Mouse (Mus musculus) ES-E14 (cell line): ENCODE measurements around the gene Aim2. TPM values are rescaled to one million over a fixed set of nuclear protein-coding genes. Genes with fewer than 3 reads are reported as not detected.

Experiments
- DNase-seq: peaks from one replicate; pipeline ENCODE4 v3.0.0-alpha.2; 2013; ENCODE audit warnings: low read depth, low spot score
- H3K27ac ChIP-seq: 2 replicates; pipeline ENCODE4 v1.5.1; 2012; ENCODE audit warnings: low read depth, mild to moderate bottlenecking, low read length, moderate library complexity, mixed read lengths; ENCODE audit not compliant: poor library complexity, insufficient read depth, severe bottlenecking
- H3K36me3 ChIP-seq: 2 replicates; pipeline ENCODE4 v1.6.1; 2012; ENCODE audit warnings: mild to moderate bottlenecking, low read length, moderate library complexity, mixed read lengths; ENCODE audit not compliant: control insufficient read depth, poor library complexity, insufficient read depth, severe bottlenecking
- H3K4me1 ChIP-seq, 2 experiments: fragments of 150-350 bp in 1 of 2; sonication (generic) in 1 of 2; 2 replicates each; pipeline ENCODE4 v1.6.1; 2012; ENCODE audit warnings: low read length in 2 of 2, mild to moderate bottlenecking in 1 of 2, mixed read lengths in 1 of 2; ENCODE audit not compliant: control insufficient read depth in 2 of 2, insufficient read depth in 2 of 2, poor library complexity in 1 of 2
- H3K4me3 ChIP-seq, 2 experiments: fragments of 150-350 bp in 1 of 2; sonication (generic) in 1 of 2; 2 replicates each; pipeline ENCODE4 v1.5.1; 2012; ENCODE audit warnings: low read length in 2 of 2, low read depth in 1 of 2, mild to moderate bottlenecking in 1 of 2, mixed read lengths in 1 of 2; ENCODE audit not compliant: insufficient read depth in 1 of 2, poor library complexity in 1 of 2, severe bottlenecking in 1 of 2
- H3K9ac ChIP-seq: 2 replicates; pipeline ENCODE4 v1.6.1; 2012; ENCODE audit warnings: low read depth, mild to moderate bottlenecking, low read length, mixed read lengths; ENCODE audit not compliant: poor library complexity, insufficient read depth, severe bottlenecking
- H3K9me3 ChIP-seq: fragments of 150-350 bp; sonication (generic); 2 replicates; pipeline ENCODE4 v1.6.1; 2012; ENCODE audit warnings: low read depth, mild to moderate bottlenecking, low read length; ENCODE audit not compliant: control insufficient read depth, insufficient read depth
- CHD2 ChIP-seq: IDR thresholded peaks from 2 replicates; pipeline ENCODE4 v1.6.1; 2014; ENCODE audit warnings: mild to moderate bottlenecking, low read depth, low read length, inconsistent platforms
- HCFC1 ChIP-seq: IDR thresholded peaks from 2 replicates; pipeline ENCODE4 v1.6.1; 2012; ENCODE audit warnings: low read length, inconsistent platforms, borderline replicate concordance; ENCODE audit not compliant: insufficient read depth
- MAFK ChIP-seq: IDR thresholded peaks from 2 replicates; pipeline ENCODE4 v1.6.1; 2014; ENCODE audit warnings: mild to moderate bottlenecking, low read depth, low read length, inconsistent platforms; ENCODE audit not compliant: insufficient read depth
- ZC3H11A ChIP-seq: IDR thresholded peaks from 2 replicates; pipeline ENCODE4 v1.6.1; 2012; ENCODE audit warnings: low read depth, mild to moderate bottlenecking, inconsistent platforms, low read length, borderline replicate concordance
- ZNF384 ChIP-seq: IDR thresholded peaks from 2 replicates; pipeline ENCODE4 v1.6.1; 2012; ENCODE audit warnings: low read depth, low read length, inconsistent platforms
- in situ Hi-C, 2 experiments: fragments of 600-800 bp; cut with MboI; formaldehyde crosslinking; loops; one replicate each; pipeline ENCODE4 v1.15.1; 2025; ENCODE audit warnings: low sequenced_read_pairs in 2 of 2, inconsistent platforms in 1 of 2; ENCODE audit not compliant: unreplicated experiment in 2 of 2
- total RNA-seq: library from RNA; depleted of rRNA; stranded (reverse); fragments of 300-350 nt; gene quantifications from 2 replicates; pipeline ENCODE4 v1.2.3, GENCODE M21; 2012

Gene Aim2
- total RNA-seq, 1 experiment = 17.0 TPM

DNA sequence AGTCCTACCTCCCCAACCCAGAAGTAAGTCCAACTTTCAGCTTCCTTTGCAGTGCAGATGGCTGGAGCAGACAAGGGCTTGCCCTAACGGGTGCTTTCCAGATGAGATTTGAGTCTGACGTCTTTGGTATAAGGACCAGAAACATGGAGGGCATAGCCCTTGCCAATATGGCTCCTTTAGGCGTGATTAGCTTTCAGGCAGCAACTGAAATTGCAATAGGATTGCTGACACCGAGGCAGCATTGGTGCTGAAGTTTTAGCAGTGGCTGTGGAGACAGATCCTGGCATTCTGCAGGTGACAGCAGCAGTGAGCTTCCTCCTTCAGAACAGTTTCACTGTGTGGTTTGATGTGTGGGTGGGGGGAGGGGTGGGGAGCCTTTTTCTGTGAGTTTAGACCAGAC, 90.5 kb downstream of the Aim2 start:
- Histone ChIP-seq H3K4me1 (no peaks in the 10 kb centered on the region), H3K9ac (no peak overlapping the region), H3K27ac (no peak overlapping the region), H3K9me3 (no peaks in the 10 kb centered on the region), H3K4me3 (no peak overlapping the region), H3K36me3 (no peaks in the 10 kb centered on the region)
- no peak for DNase-seq
- in situ Hi-C loops = no loop called here
- TF ChIP-seq MAFK = no peak
- no peak for TF ChIP-seq ZNF384
- TF ChIP-seq ZC3H11A = no peak
- no peak for TF ChIP-seq CHD2
- TF ChIP-seq HCFC1 = no peak

DNA sequence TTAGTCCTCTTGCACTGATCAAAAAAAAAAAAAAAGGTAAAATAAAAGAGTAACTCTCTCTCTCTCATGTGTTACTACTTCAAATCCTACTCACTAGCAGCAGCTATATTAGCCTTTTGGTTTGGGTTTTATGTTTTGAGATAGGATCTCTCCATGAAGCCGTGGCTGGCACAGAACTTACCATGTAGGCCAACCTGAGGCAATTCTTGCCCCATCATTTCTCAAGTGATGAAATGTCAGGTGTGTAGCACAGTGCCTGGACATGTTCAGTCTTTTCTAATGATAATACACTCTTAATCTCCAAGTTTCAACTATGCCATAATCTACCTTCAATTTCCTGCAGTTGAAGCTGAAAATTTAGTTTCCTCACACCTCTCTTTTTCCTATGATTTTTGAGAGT, 92.4 kb downstream of the Aim2 start:
- no peaks in the 10 kb centered on the region for H3K9me3 ChIP-seq
- in situ Hi-C loops = no loop called here
- no peak for TF ChIP-seq HCFC1
- no peak for TF ChIP-seq ZNF384
- no peak for TF ChIP-seq ZC3H11A
- TF ChIP-seq MAFK = no peak
- TF ChIP-seq CHD2 = no peak
- H3K4me3 ChIP-seq = no peak overlapping the region
- no peak overlapping the region for H3K9ac ChIP-seq
- no peak overlapping the region for H3K27ac ChIP-seq
- H3K36me3 ChIP-seq = no peaks in the 10 kb centered on the region
- DNase-seq = no peak
- no peaks in the 10 kb centered on the region for H3K4me1 ChIP-seq

GRCm38 (mm10) chr1:173447067-173447466, 96.4 kb downstream of the Aim2 start:
- DNase-seq = no peak
- H3K9ac ChIP-seq = no peak overlapping the region

GRCm38 (mm10) chr1:173450621-173451020, 99.9 kb downstream of the Aim2 start:
- Histone ChIP-seq H3K27ac (no peak overlapping the region), H3K9ac (no peak overlapping the region), H3K4me3 (no peak overlapping the region), H3K36me3 (peaks cover 7% of the 10 kb centered on the region; the same call in 1 of the 2 replicates), H3K4me1 (no peaks in the 10 kb centered on the region), H3K9me3 (no peaks in the 10 kb centered on the region)
- TF ChIP-seq MAFK (no peak), ZNF384 (no peak), HCFC1 (no peak), CHD2 (no peak), ZC3H11A (no peak)
- no peak for DNase-seq
- in situ Hi-C loops = no loop called here

More at GRCm38 (mm10) chr1:173447067-173447466, 96.4 kb downstream of the Aim2 start:
- no peak overlapping the region for H3K4me3 ChIP-seq
- in situ Hi-C loops = no loop called here
- H3K36me3 ChIP-seq = 0 out of 2 replicates have a peak, but pooled peaks cover 3% of the 10 kb centered on the region
- TF ChIP-seq MAFK (no peak), CHD2 (no peak), HCFC1 (no peak), ZC3H11A (no peak), ZNF384 (no peak)
- H3K27ac ChIP-seq = no peak overlapping the region
- no peaks in the 10 kb centered on the region for H3K4me1 ChIP-seq
- no peaks in the 10 kb centered on the region for H3K9me3 ChIP-seq

DNA sequence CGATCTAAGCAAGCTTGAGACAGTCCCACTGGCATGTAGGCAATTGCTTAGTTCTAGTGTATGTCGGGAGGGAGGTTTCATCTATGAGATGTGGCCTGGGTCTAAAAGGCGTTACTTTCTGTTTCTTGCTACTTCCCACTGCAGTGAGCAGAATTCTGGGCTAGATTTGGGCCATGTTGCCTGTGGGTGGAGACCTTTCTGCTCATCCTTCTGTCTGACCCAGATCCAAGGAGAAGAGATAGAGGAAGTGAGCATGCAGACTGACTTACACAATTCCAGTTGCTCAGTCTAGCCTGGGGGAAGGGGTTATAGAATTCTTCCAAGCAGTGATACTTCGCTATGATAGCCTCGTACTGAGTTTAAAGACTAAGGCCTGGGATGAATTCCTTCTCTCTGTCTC, 101.0 kb downstream of the Aim2 start:
- in situ Hi-C loops = no loop called here
- Histone ChIP-seq H3K36me3 (peaks cover 9% of the 10 kb centered on the region; the same call in 1 of the 2 replicates), H3K9ac (no peak overlapping the region), H3K27ac (no peak overlapping the region), H3K4me3 (no peak overlapping the region), H3K9me3 (no peaks in the 10 kb centered on the region), H3K4me1 (no peaks in the 10 kb centered on the region)
- DNase-seq = no peak
- no peak for TF ChIP-seq MAFK
- TF ChIP-seq HCFC1 = no peak
